Mouse (Mus musculus) heart, embryonic 16.5 days (tissue): ENCODE measurements around the gene Gfra1. TPM values are rescaled to one million over a fixed set of nuclear protein-coding genes. Genes with fewer than 3 reads are reported as not detected.

ENCODE experiments used
- polyA plus RNA-seq: library from polyadenylated mRNA; unstranded; fragments of >200 nt; fragmentation: Nextera tagmentation; extraction: Ambion mirVana; gene quantifications from 2 replicates; pipeline ENCODE4 v1.2.1, GENCODE M21; 2015

Gfra1 gene
- polyA plus RNA-seq, 1 experiment from 2014 or later, result 13.1 TPM

Other genes with a start within 250 kb of the Gfra1 start
- gene Ccdc172, start 56.1 kb upstream of the Gfra1 start, polyA plus RNA-seq, result not detected in 2 replicates
- gene Pnlip, start 196.6 kb upstream of the Gfra1 start, polyA plus RNA-seq, result not detected in 2 replicates